Mouse (Mus musculus) embryonic facial prominence, embryonic 13.5 days (tissue): ENCODE data around the gene Ttc27. TPM values are rescaled to one million over a fixed set of nuclear protein-coding genes. Genes with fewer than 3 reads are reported as not detected.
A peak's percentile ranks its signal among the peaks of the same experiment; 100 is the strongest.

Experiments
- ATAC-seq: fragments of 200-750 bp; cut with Nextera tagmentation; 2 replicates; pipeline ENCODE4 v1.8.0; 2017; ENCODE audit warnings: low read depth; ENCODE audit not compliant: insufficient number of reproducible peaks, insufficient read depth, low FRiP score, low TSS enrichment
- H3K27ac ChIP-seq: fragments of 300-500 bp; sonication (generic); 2 replicates; pipeline ENCODE4 v1.5.1; 2015; ENCODE audit warnings: moderate library complexity, mild to moderate bottlenecking, inconsistent platforms
- H3K27me3 ChIP-seq: fragments of 300-500 bp; sonication (generic); 2 replicates; pipeline ENCODE4 v1.6.1; 2015; ENCODE audit warnings: mild to moderate bottlenecking, inconsistent platforms
- H3K36me3 ChIP-seq: fragments of 300-500 bp; sonication (generic); 2 replicates; pipeline ENCODE4 v1.6.1; 2015; ENCODE audit warnings: mild to moderate bottlenecking, inconsistent platforms
- H3K4me1 ChIP-seq: fragments of 300-500 bp; sonication (generic); 2 replicates; pipeline ENCODE4 v1.6.1; 2015; ENCODE audit warnings: inconsistent platforms
- H3K4me2 ChIP-seq: fragments of 300-500 bp; sonication (generic); 2 replicates; pipeline ENCODE4 v1.6.1; 2015; ENCODE audit warnings: moderate library complexity, mild to moderate bottlenecking, inconsistent platforms
- H3K4me3 ChIP-seq: fragments of 300-500 bp; sonication (generic); 2 replicates; pipeline ENCODE4 v1.5.1; 2015; ENCODE audit warnings: mild to moderate bottlenecking, inconsistent platforms
- H3K9ac ChIP-seq: fragments of 300-500 bp; sonication (generic); 2 replicates; pipeline ENCODE4 v1.6.1; 2015; ENCODE audit warnings: mild to moderate bottlenecking, inconsistent platforms
- H3K9me3 ChIP-seq: fragments of 300-500 bp; sonication (generic); 2 replicates; pipeline ENCODE4 v1.6.1; 2016; ENCODE audit warnings: inconsistent platforms
- WGBS: fragments of 180-500 bp; shearing (Covaris S2); methylation state at CpG from one replicate; pipeline ENCODE4 v1.1.7; 2015; ENCODE audit warnings: mixed read lengths; 5-methylcytosine and 5-hydroxymethylcytosine counted together
- polyA plus RNA-seq: library from polyadenylated mRNA; unstranded; fragments of >200 nt; fragmentation: Nextera tagmentation; extraction: Ambion mirVana; gene quantifications from 2 replicates; pipeline ENCODE4 v1.2.1, GENCODE M21; 2015

Gene Ttc27
- polyA plus RNA-seq, 1 experiment from 2014 or later = 29.1 TPM

DNA sequence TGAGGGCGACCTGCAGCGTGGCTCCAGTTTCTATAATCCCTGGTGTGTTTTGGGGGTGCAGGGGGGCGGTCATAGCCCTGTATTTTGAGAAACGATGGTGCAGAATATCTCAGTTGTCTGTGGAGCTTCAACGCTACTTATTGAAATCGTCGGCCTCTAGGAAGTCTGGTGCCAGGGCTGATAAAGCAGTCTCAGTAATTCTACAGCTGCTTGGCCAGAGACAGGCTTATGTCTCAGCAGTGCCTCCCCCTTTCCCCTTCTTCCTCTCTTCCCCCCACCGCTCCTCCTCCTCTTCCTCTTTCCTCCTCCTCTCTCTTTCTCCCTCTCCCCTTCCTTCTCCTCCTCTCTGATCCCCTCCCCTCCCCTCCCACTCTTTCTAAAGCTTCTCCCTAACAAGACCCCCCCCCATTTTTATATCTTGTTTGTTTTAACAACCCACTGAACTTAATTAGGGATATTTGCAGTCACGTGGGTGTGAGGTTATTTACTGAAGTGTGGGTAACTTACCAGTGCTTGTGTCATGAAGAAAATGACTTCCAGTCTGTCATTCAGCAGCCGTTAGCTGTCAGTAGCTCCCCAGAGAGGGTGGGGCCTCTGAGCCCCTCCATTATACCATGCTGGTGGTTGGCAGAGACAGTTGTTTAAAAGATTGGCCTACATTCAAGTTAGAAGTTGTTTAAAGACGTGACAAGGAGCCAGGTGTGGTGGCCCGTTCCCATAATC, 150.8 kb downstream of the Ttc27 start:
- Histone ChIP-seq H3K27me3 (no peaks in the 10 kb centered on the region), H3K27ac (no peak overlapping the region), H3K4me1 (peaks cover 64% of the 10 kb centered on the region), H3K36me3 (no peaks in the 10 kb centered on the region), H3K4me3 (no peak overlapping the region), H3K4me2 (no peak overlapping the region), H3K9ac (no peak overlapping the region), H3K9me3 (no peaks in the 10 kb centered on the region)
- WGBS = 67% methylated on average over 12 of the region's 12 CpGs
- no peak for ATAC-seq

DNA sequence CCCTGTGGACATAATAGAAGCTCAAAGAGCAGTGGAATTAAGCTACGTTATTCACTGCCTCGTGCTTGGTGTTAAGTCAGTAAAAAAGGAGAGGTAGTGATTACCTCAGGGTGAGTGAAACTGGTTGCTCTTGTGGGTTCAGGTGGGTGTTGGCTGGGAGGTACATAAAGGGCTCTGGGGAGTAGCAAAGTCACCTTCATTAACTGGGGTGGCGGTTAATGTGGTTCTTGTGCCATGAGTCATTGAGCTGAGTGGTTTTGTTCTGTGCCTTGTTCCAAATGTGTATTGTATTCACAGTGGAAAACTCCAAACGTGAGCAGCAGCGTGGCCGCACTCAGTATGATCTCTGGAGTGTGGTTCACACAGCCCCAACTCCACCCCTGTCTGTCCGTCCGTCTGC, 152.0 kb downstream of the Ttc27 start:
- Histone ChIP-seq H3K27me3 (no peaks in the 10 kb centered on the region), H3K9me3 (no peaks in the 10 kb centered on the region), H3K4me3 (no peak overlapping the region), H3K36me3 (no peaks in the 10 kb centered on the region), H3K4me1 (peaks cover 64% of the 10 kb centered on the region), H3K27ac (peak overlapping the region; percentile 74), H3K9ac (no peak overlapping the region), H3K4me2 (no peak overlapping the region)
- ATAC-seq = no peak
- 66% methylated on average over 8 of the region's 8 CpGs for WGBS

DNA sequence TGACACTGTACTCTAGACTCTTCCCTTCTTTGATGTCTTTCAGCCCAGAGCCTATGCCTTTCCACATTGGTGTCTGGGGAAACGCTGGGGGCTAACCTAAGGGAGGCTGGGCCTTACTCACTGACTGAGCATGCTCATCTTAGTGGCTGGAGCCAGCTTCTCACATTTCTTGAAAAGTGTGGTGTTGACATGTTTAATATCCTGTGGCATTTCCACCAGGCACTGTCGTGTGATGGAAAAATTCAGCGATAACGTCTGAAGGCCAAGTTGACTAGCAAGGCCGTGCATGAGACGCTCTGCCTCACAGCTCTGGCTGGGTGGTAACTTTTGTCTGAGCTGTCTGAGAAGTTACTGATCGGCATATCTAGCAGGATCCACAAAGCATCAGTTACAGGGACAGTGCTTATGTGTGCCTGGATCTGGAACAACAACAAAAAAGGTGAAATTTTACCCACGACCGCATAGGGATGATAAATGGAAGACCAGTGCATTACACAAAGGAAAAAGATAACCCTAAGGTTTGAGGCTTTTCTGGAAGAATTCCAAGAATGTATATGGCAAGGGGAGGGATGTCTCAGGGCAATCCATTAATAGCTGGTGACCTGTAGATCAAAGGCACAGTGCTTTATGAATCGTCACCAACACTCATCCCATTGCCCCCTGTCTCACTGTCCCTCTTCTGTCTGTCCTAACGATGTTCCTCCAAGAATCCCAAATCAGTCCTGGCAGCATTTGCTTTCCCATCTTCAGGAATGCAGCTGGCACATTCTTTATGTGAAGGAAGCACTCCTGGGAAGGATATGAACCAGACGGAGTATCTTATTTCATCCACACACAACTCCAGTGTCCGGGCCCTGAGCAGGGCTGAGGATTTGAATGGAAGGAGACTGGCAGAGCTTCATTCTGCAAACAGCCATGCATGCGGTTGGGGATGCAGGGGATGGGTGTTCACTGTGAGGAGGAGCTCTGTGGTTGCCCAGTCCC, 152.9 kb downstream of the Ttc27 start:
- Histone ChIP-seq H3K27me3 (no peaks in the 10 kb centered on the region), H3K4me1 (peaks cover 64% of the 10 kb centered on the region), H3K27ac (peak overlapping the region; percentile 74), H3K4me3 (no peak overlapping the region), H3K4me2 (no peak overlapping the region), H3K9ac (no peak overlapping the region), H3K9me3 (no peaks in the 10 kb centered on the region), H3K36me3 (no peaks in the 10 kb centered on the region)
- no peak for ATAC-seq
- WGBS = 30% methylated on average over 14 of the region's 14 CpGs

DNA sequence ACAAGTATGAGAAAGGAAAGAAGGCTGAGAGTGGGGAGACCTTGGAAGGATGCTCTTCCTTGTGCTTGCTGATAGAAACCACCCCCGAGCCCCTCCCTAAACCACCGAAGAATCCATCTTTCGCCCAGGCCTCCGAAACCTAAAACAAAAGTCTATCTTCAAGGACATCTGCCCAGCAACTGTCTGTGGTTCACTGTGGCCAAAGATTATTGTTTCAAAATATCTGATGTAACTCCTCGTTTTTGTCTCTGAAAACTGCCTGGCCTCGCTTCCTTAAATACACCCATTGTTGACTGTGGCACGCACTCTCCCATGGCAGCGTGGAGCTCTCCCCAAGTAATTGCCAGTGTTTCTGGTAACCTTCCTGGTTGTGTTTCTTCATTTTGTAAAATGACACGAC, 155.0 kb downstream of the Ttc27 start:
- peaks cover 44% of the 10 kb centered on the region for H3K4me1 ChIP-seq
- H3K4me2 ChIP-seq = no peak overlapping the region
- no peak overlapping the region for H3K4me3 ChIP-seq
- no peaks in the 10 kb centered on the region for H3K9me3 ChIP-seq
- H3K36me3 ChIP-seq = no peaks in the 10 kb centered on the region
- 66% methylated on average over 9 of the region's 9 CpGs for WGBS
- no peak overlapping the region for H3K9ac ChIP-seq
- no peak overlapping the region for H3K27ac ChIP-seq
- no peaks in the 10 kb centered on the region for H3K27me3 ChIP-seq
- no peak for ATAC-seq

DNA sequence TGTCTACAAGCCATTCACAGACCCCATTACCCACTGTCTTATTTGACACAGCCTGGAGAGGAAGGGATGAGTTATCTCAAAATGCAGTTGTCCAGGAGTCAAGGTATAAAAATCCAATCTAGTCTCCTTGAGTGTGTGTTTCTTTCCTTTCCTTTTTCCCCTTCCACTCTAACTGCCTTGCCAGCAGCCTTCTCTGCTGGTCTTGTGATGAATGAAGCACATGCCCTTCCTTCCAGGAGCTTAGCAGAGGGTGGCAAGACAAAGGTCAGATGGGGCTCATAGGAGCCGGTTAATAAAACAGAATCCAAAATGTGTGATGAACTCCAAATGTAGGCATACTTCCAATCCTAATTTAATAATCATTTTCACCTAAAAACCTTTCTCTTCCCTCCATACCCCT, 156.2 kb downstream of the Ttc27 start:
- H3K4me2 ChIP-seq = no peak overlapping the region
- ATAC-seq = no peak
- WGBS = 72% methylated on average over 1 of the region's 1 CpGs
- no peaks in the 10 kb centered on the region for H3K36me3 ChIP-seq
- H3K4me3 ChIP-seq = no peak overlapping the region
- H3K9me3 ChIP-seq = no peaks in the 10 kb centered on the region
- no peak overlapping the region for H3K9ac ChIP-seq
- H3K27me3 ChIP-seq = no peaks in the 10 kb centered on the region
- H3K4me1 ChIP-seq = peaks cover 34% of the 10 kb centered on the region
- no peak overlapping the region for H3K27ac ChIP-seq

DNA sequence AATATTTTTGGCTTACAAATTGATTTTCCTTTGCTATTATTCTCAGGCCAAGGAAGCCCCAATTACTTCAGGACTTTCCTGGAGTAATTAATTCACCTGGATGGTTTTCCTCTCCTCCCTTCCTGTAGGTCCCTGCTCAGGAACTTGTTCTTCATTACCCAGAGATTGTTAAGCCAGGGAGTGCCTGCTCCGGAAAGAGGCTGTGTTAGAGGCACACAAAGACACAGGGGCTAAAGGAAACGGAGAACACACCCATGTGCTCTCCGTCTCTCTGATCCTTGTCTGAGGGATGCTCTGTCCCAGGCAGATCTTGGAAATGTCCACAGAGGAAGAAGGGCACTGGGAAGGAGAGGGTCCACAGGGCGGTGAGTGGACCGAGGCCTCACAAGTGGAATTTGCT, 158.2 kb downstream of the Ttc27 start:
- WGBS = 91% methylated on average over 5 of the region's 5 CpGs

DNA sequence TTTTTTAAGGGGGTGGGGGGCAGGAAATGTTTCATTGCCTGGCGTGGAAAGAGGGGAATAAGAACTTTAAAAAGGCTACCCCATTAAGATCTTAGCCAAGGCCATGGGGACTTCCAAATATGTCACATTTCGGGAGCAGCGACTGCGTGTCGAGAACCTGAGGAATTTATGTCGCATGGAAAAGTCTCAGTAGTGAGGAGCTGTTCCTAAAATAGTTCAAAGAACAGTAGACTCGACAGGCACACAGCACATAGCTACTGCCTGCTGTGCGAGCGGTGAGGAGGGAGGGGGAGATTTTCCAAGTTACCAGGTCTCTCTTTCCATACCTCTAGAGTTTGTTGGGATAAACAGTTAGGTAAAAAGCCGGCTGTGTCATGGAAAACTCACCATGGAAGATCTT, 159.4 kb downstream of the Ttc27 start:
- H3K9me3 ChIP-seq = no peaks in the 10 kb centered on the region
- no peak for ATAC-seq
- WGBS = 74% methylated on average over 10 of the region's 10 CpGs
- no peak overlapping the region for H3K4me2 ChIP-seq
- no peak overlapping the region for H3K27ac ChIP-seq
- H3K36me3 ChIP-seq = no peaks in the 10 kb centered on the region
- H3K4me1 ChIP-seq = peaks cover 13% of the 10 kb centered on the region
- H3K4me3 ChIP-seq = no peak overlapping the region
- H3K27me3 ChIP-seq = no peaks in the 10 kb centered on the region
- H3K9ac ChIP-seq = no peak overlapping the region

More for the DNA sequence above, 158.2 kb downstream of the Ttc27 start:
- Histone ChIP-seq H3K4me2 (no peak overlapping the region), H3K27me3 (no peaks in the 10 kb centered on the region), H3K36me3 (no peaks in the 10 kb centered on the region), H3K4me1 (peaks cover 22% of the 10 kb centered on the region), H3K4me3 (no peak overlapping the region), H3K27ac (no peak overlapping the region), H3K9me3 (no peaks in the 10 kb centered on the region), H3K9ac (no peak overlapping the region)
- ATAC-seq = no peak

DNA sequence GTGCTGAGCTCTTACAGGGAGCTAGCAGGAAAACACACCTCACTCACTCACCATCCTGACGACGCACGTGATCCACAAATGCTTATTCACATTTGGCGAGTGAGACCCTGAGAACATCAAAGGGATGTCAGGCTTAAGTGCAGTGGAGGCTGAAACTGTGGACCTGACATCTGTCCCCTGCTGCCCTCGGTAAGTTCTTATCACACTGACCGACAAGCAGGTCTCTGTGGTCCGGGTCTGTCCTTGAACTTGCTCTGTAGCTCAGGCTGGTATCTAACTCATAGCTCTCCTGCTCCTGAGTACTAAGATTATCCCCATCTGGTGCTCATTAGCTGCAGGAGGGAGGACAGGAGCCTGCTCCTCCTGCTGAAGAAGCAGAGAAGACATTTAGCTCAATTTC, 162.2 kb downstream of the Ttc27 start:
- peaks cover 8% of the 10 kb centered on the region for H3K4me1 ChIP-seq
- H3K27me3 ChIP-seq = no peaks in the 10 kb centered on the region
- WGBS = 48% methylated on average over 7 of the region's 7 CpGs
- H3K4me3 ChIP-seq = no peak overlapping the region
- H3K9ac ChIP-seq = no peak overlapping the region
- no peak overlapping the region for H3K27ac ChIP-seq
- H3K4me2 ChIP-seq = no peak overlapping the region
- no peak for ATAC-seq
- no peaks in the 10 kb centered on the region for H3K36me3 ChIP-seq
- H3K9me3 ChIP-seq = peaks cover 3% of the 10 kb centered on the region; the same call in 1 of the 2 replicates

DNA sequence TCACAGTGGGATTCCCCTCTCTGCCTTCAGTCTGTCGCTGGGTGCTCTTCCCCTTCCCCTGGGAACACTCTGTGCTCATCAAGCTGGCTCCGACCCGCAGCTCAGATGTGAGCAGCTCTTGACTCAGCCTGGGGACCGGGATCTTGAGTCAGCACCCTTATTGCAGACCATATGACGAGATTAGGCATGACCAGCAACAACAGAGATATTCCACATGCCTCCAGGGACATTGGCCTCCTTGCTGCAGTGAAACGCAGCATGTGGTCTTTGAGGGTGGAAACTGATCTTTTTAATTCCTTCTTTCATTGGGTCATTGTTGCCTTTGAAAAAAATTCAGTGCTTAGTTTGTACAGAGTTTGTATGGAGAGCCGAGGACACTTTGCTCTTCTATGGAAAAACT, 169.5 kb downstream of the Ttc27 start:
- H3K27ac ChIP-seq = no peak overlapping the region
- peaks cover 3% of the 10 kb centered on the region; the same call in 1 of the 2 replicates for H3K9me3 ChIP-seq
- no peaks in the 10 kb centered on the region for H3K36me3 ChIP-seq
- H3K27me3 ChIP-seq = no peaks in the 10 kb centered on the region
- H3K4me2 ChIP-seq = no peak overlapping the region
- H3K9ac ChIP-seq = no peak overlapping the region
- 43% methylated on average over 7 of the region's 7 CpGs for WGBS
- no peak for ATAC-seq
- peaks cover 9% of the 10 kb centered on the region for H3K4me1 ChIP-seq
- H3K4me3 ChIP-seq = no peak overlapping the region

DNA sequence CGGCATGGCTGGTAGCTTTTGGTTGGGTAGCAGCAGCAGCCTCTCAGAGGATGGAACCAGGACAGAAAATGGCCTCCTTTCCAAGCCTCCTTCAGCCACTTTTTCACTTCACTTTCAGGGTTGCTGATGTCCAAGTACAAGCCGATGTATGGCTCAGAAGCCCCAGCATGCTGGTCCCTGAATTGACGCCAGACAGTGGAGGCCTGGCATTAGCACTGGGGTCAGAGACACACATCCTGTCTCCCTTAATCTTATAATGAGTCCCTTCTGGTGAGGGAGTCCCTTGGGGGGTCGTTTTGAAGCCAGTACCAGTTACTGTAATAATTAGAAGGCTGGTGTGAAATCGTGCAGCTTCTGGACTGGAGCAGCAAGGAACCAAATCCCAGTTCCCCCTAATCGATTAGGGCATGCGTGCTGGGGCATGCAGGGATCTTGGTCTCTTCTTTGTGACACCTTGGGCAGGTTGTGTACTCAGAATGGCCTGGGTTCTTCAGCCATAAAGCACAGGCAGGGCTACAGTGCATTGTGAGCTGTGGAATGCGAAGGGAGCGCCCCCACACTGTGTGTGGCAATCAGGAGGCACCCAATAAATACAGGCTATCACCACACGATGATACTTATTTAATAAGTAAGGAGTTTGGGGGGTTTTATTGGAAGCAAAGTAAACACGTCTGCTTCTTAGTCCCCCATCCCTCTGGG, 171.5 kb downstream of the Ttc27 start:
- H3K27me3 ChIP-seq = no peaks in the 10 kb centered on the region
- H3K4me2 ChIP-seq = no peak overlapping the region
- no peaks in the 10 kb centered on the region for H3K36me3 ChIP-seq
- H3K4me3 ChIP-seq = no peak overlapping the region
- H3K9ac ChIP-seq = no peak overlapping the region
- H3K27ac ChIP-seq = no peak overlapping the region
- H3K9me3 ChIP-seq = no peaks in the 10 kb centered on the region
- ATAC-seq = no peak
- H3K4me1 ChIP-seq = peaks cover 9% of the 10 kb centered on the region
- WGBS = 43% methylated on average over 11 of the region's 11 CpGs

DNA sequence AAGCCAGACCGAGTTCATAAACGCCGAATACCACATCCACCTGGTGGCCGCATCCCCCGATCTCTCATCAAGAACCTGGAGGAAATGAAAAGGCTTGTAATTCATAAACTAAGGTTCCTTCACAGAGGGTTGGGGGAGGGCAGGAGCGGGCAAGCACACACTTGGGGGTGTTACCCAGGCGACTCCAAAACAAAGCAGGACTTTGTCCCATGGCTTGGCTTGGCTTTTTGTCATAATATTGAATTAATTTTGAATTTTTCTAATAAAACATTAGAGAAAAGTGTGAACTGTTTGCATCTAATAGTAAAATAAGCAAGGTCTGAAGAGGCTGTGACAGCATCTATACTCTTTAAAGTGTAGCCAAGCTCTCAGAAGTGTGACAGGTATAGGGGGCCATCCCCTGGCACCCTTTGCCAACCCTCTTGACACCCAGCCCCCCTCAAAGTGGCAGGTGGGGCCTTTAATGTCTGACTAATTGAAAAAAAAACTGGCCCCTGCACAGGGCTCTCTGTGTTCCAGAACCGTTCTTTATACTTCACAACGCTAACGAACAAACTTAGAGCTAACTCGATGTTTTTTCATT, 172.1 kb downstream of the Ttc27 start:
- no peaks in the 10 kb centered on the region for H3K36me3 ChIP-seq
- H3K9me3 ChIP-seq = no peaks in the 10 kb centered on the region
- peaks cover 9% of the 10 kb centered on the region for H3K4me1 ChIP-seq
- no peak overlapping the region for H3K9ac ChIP-seq
- H3K4me2 ChIP-seq = no peak overlapping the region
- no peak overlapping the region for H3K27ac ChIP-seq
- no peaks in the 10 kb centered on the region for H3K27me3 ChIP-seq
- no peak for ATAC-seq
- H3K4me3 ChIP-seq = no peak overlapping the region
- whole genome bisulfite sequencing = 80% methylated on average over 11 of the region's 11 CpGs
